Mouse (Mus musculus) cerebellum, postnatal 4 days (tissue): Measurements from ENCODE around the gene Smg9.
A peak's percentile ranks its signal among the peaks of the same experiment; 100 is the strongest.
"Not testable (repeated sequence)": the region's sequence is repeated elsewhere in the genome, so short reads cannot be mapped to it uniquely, and the experiment has no call there.

Experiments used
- DNase-seq, 2 experiments: peaks; one replicate each; pipeline ENCODE4 v3.0.0; 2022; ENCODE audit warnings: low spot score in 2 of 2, mixed read lengths in 1 of 2

Smg9 gene

GRCm38 (mm10) chr7:24377091-24377865, 22.1 kb upstream of the Smg9 start:
- peak in 1 of 2 experiments; percentile 24 for DNase-seq

- DNase-seq, result no peak
These were observed 21.2 kb upstream of the Smg9 start for GRCm38 (mm10) chr7:24378049-24378701.

- no peak for DNase-seq
These were observed 19.5 kb upstream of the Smg9 start for GRCm38 (mm10) chr7:24379934-24380333.

- no peak for DNase-seq
These were observed 19.0 kb upstream of the Smg9 start for GRCm38 (mm10) chr7:24380370-24380769.

GRCm38 (mm10) chr7:24382730-24383372, 16.6 kb upstream of the Smg9 start:
- DNase-seq, result no peak

- no peak for DNase-seq
These were observed 15.3 kb upstream of the Smg9 start for GRCm38 (mm10) chr7:24384070-24384469.

- peak; percentile 70 to 83 for DNase-seq
These were observed 14.6 kb upstream of the Smg9 start for GRCm38 (mm10) chr7:24384827-24385226.

- DNase-seq, result no peak
These were observed 12.3 kb upstream of the Smg9 start for GRCm38 (mm10) chr7:24387059-24387556.

GRCm38 (mm10) chr7:24389516-24390187, 9.8 kb upstream of the Smg9 start:
- no peak for DNase-seq

GRCm38 (mm10) chr7:24390512-24390911, 8.9 kb upstream of the Smg9 start:
- no peak for DNase-seq

- no peak for DNase-seq
These were observed 8.3 kb upstream of the Smg9 start for GRCm38 (mm10) chr7:24391077-24391476.

GRCm38 (mm10) chr7:24391687-24392086, 7.7 kb upstream of the Smg9 start:
- no peak for DNase-seq

GRCm38 (mm10) chr7:24394054-24394453, 5.4 kb upstream of the Smg9 start:
- no peak for DNase-seq

GRCm38 (mm10) chr7:24394475-24395161, 4.8 kb upstream of the Smg9 start:
- no peak for DNase-seq

GRCm38 (mm10) chr7:24396832-24397231, 2.6 kb upstream of the Smg9 start:
- no peak for DNase-seq

GRCm38 (mm10) chr7:24398364-24398913, 980 bp upstream of the Smg9 start:
- no peak for DNase-seq

GRCm38 (mm10) chr7:24400082-24400452, 648 bp downstream of the Smg9 start:
- DNase-seq, result no peak

- not testable (repeated sequence) for DNase-seq
These were observed 1.1 kb downstream of the Smg9 start for GRCm38 (mm10) chr7:24400489-24400888.

- DNase-seq, result no peak
These were observed 3.4 kb downstream of the Smg9 start for GRCm38 (mm10) chr7:24402851-24403250.

GRCm38 (mm10) chr7:24405649-24406048, 6.2 kb downstream of the Smg9 start:
- no peak for DNase-seq
